Mouse (Mus musculus) erythroblast, embryonic 14.5 days (primary cell): ENCODE data around the gene Rpl28. TPM values are rescaled to one million over a fixed set of nuclear protein-coding genes. Genes with fewer than 3 reads are reported as not detected.
"Not testable (repeated sequence)": the region's sequence is repeated elsewhere in the genome, so short reads cannot be mapped to it uniquely, and the experiment has no call there.

Experiments
- H3K27me3 ChIP-seq: 2 replicates; pipeline ENCODE4 v1.6.1; 2012; ENCODE audit warnings: inconsistent platforms; ENCODE audit not compliant: control insufficient read depth
- H3K36me3 ChIP-seq: 2 replicates; pipeline ENCODE4 v1.6.1; 2012; ENCODE audit warnings: mild to moderate bottlenecking, inconsistent platforms; ENCODE audit not compliant: control insufficient read depth
- H3K4me1 ChIP-seq: 2 replicates; pipeline ENCODE4 v1.6.1; 2012; ENCODE audit warnings: inconsistent platforms; ENCODE audit not compliant: control insufficient read depth
- H3K4me3 ChIP-seq: replicated peaks from 2 replicates; pipeline ENCODE3; 2012; ENCODE audit warnings: moderate library complexity, mild to moderate bottlenecking, inconsistent platforms
- H3K9me3 ChIP-seq: 2 replicates; pipeline ENCODE4 v1.6.1; 2012; ENCODE audit warnings: low read length, inconsistent platforms, mixed read lengths; ENCODE audit not compliant: control insufficient read depth
- GATA1 ChIP-seq: IDR thresholded peaks from 2 replicates; pipeline ENCODE4 v1.6.1; 2012; ENCODE audit warnings: low read length, inconsistent platforms, mixed read lengths
- TAL1 ChIP-seq: IDR thresholded peaks from 3 replicates; pipeline ENCODE4 v1.6.1; 2012; ENCODE audit warnings: low read length, inconsistent platforms, mixed read lengths
- polyA plus RNA-seq: library from polyadenylated mRNA; stranded (reverse); fragments of >175 nt; gene quantifications from 2 replicates; pipeline ENCODE4 v1.2.3, GENCODE M21; 2012

Rpl28 gene
- polyA plus RNA-seq, 1 experiment, result 1,793 TPM

GRCm38 (mm10) chr7:4795767-4796433, 3.2 kb downstream of the Rpl28 start:
- H3K9me3 ChIP-seq, result no peaks in the 10 kb centered on the region
- H3K4me1 ChIP-seq, result peaks cover 38% of the 10 kb centered on the region
- no peak for TF ChIP-seq GATA1
- no peak for TF ChIP-seq TAL1
- peaks cover 62% of the 10 kb centered on the region for H3K36me3 ChIP-seq
- no peaks in the 10 kb centered on the region for H3K27me3 ChIP-seq
- no peak overlapping the region for H3K4me3 ChIP-seq

- Histone ChIP-seq H3K27me3 (no peaks in the 10 kb centered on the region), H3K4me1 (peaks cover 8% of the 10 kb centered on the region), H3K4me3 (no peak overlapping the region), H3K36me3 (peaks cover 84% of the 10 kb centered on the region), H3K9me3 (no peaks in the 10 kb centered on the region)
- no peak for TF ChIP-seq TAL1
- TF ChIP-seq GATA1, result no peak
Measured at GRCm38 (mm10) chr7:4802247-4802646, 9.6 kb downstream of the Rpl28 start.

- H3K4me1 ChIP-seq, result peaks cover 41% of the 10 kb centered on the region
- no peaks in the 10 kb centered on the region for H3K9me3 ChIP-seq
- no peaks in the 10 kb centered on the region for H3K27me3 ChIP-seq
- TF ChIP-seq GATA1 (no peak), TAL1 (no peak)
- peaks cover 97% of the 10 kb centered on the region for H3K36me3 ChIP-seq
- no peak overlapping the region for H3K4me3 ChIP-seq
Measured at GRCm38 (mm10) chr7:4806716-4807115, 14.0 kb downstream of the Rpl28 start.

- Histone ChIP-seq H3K36me3 (peaks cover 68% of the 10 kb centered on the region), H3K4me3 (peak overlapping the region; percentile 100), H3K9me3 (peaks cover 12% of the 10 kb centered on the region), H3K4me1 (peaks cover 47% of the 10 kb centered on the region)
- not testable (repeated sequence) for H3K27me3 ChIP-seq
Measured at GRCm38 (mm10) chr7:4811131-4811530, 18.5 kb downstream of the Rpl28 start.

- H3K36me3 ChIP-seq, result peaks cover 60% of the 10 kb centered on the region
- H3K4me1 ChIP-seq, result peaks cover 42% of the 10 kb centered on the region
- TF ChIP-seq GATA1 (no peak), TAL1 (no peak)
- no peaks in the 10 kb centered on the region for H3K27me3 ChIP-seq
- peaks cover 12% of the 10 kb centered on the region for H3K9me3 ChIP-seq
- H3K4me3 ChIP-seq, result peak overlapping the region; percentile 100
Measured at GRCm38 (mm10) chr7:4811842-4812302, 19.2 kb downstream of the Rpl28 start.

- no peak for TF ChIP-seq GATA1
- no peak for TF ChIP-seq TAL1
- Histone ChIP-seq H3K4me1 (peaks cover 37% of the 10 kb centered on the region), H3K36me3 (peaks cover 54% of the 10 kb centered on the region), H3K9me3 (peaks cover 12% of the 10 kb centered on the region), H3K4me3 (peak within 1 kb of the TSS; percentile 100), H3K27me3 (no peaks in the 10 kb centered on the region)
Measured at GRCm38 (mm10) chr7:4812303-4813104, 19.8 kb downstream of the Rpl28 start, which contains the start of gene Ube2s. TSS of gene Ube2s (minus strand) at chr7:4812590.

GRCm38 (mm10) chr7:4813105-4813791, 20.6 kb downstream of the Rpl28 start:
- peaks cover 12% of the 10 kb centered on the region for H3K9me3 ChIP-seq
- no peaks in the 10 kb centered on the region for H3K27me3 ChIP-seq
- peaks cover 50% of the 10 kb centered on the region for H3K36me3 ChIP-seq
- TF ChIP-seq GATA1 (no peak), TAL1 (no peak)
- H3K4me3 ChIP-seq, result peak overlapping the region; percentile 100
- peaks cover 34% of the 10 kb centered on the region for H3K4me1 ChIP-seq

- H3K9me3 ChIP-seq, result peaks cover 12% of the 10 kb centered on the region
- H3K4me1 ChIP-seq, result peaks cover 6% of the 10 kb centered on the region
- H3K36me3 ChIP-seq, result peaks cover 16% of the 10 kb centered on the region
- TF ChIP-seq TAL1, result no peak
- no peak for TF ChIP-seq GATA1
- H3K4me3 ChIP-seq, result no peak overlapping the region
- H3K27me3 ChIP-seq, result peaks cover 2% of the 10 kb centered on the region; the same call in 1 of the 2 replicates
Measured at GRCm38 (mm10) chr7:4816559-4816958, 23.9 kb downstream of the Rpl28 start.

GRCm38 (mm10) chr7:4820925-4821324, 28.3 kb downstream of the Rpl28 start:
- not testable (repeated sequence) for H3K9me3 ChIP-seq, H3K4me1 ChIP-seq, H3K27me3 ChIP-seq, H3K4me3 ChIP-seq, H3K36me3 ChIP-seq
